Mouse (Mus musculus) neural tube, embryonic 13.5 days (tissue): Measurements from ENCODE around the gene Dzip1l. TPM values are rescaled to one million over a fixed set of nuclear protein-coding genes. Genes with fewer than 3 reads are reported as not detected.

Source experiments
- ATAC-seq: fragments of 200-750 bp; cut with Nextera tagmentation; 2 replicates; pipeline ENCODE4 v1.8.0; 2017; ENCODE audit warnings: low read depth, mild to moderate bottlenecking, moderate TSS enrichment, moderate library complexity
- H3K27ac ChIP-seq: fragments of 300-500 bp; sonication (generic); replicated peaks from 2 replicates; pipeline ENCODE4 v1.5.1; 2015; ENCODE audit warnings: moderate library complexity, mild to moderate bottlenecking, inconsistent platforms
- H3K27me3 ChIP-seq: fragments of 300-500 bp; sonication (generic); 2 replicates; pipeline ENCODE4 v1.6.1; 2015; ENCODE audit warnings: mild to moderate bottlenecking, inconsistent platforms
- H3K36me3 ChIP-seq: fragments of 300-500 bp; sonication (generic); 2 replicates; pipeline ENCODE4 v1.6.1; 2015; ENCODE audit warnings: mild to moderate bottlenecking, inconsistent platforms
- H3K4me1 ChIP-seq: fragments of 300-500 bp; sonication (generic); replicated peaks from 2 replicates; pipeline ENCODE4 v1.6.1; 2015; ENCODE audit warnings: inconsistent platforms
- H3K4me2 ChIP-seq: fragments of 300-500 bp; sonication (generic); 2 replicates; pipeline ENCODE4 v1.6.1; 2015; ENCODE audit warnings: inconsistent platforms, mild to moderate bottlenecking, moderate library complexity
- H3K4me3 ChIP-seq: fragments of 300-500 bp; sonication (generic); 2 replicates; pipeline ENCODE4 v1.5.1; 2015; ENCODE audit warnings: mild to moderate bottlenecking, inconsistent platforms
- H3K9ac ChIP-seq: fragments of 300-500 bp; sonication (generic); 2 replicates; pipeline ENCODE4 v1.6.1; 2015; ENCODE audit warnings: moderate library complexity, mild to moderate bottlenecking, inconsistent platforms
- H3K9me3 ChIP-seq: fragments of 300-500 bp; sonication (generic); 2 replicates; pipeline ENCODE4 v1.6.1; 2016; ENCODE audit warnings: inconsistent platforms
- WGBS: fragments of 180-500 bp; shearing (Covaris S2); methylation state at CpG from one replicate; pipeline ENCODE4 v1.1.7; 2015; 5-methylcytosine and 5-hydroxymethylcytosine counted together
- polyA plus RNA-seq: library from polyadenylated mRNA; unstranded; fragments of >200 nt; fragmentation: Nextera tagmentation; extraction: Ambion mirVana; gene quantifications from 2 replicates; pipeline ENCODE4 v1.2.1, GENCODE M21; 2015

Gene Dzip1l
- polyA plus RNA-seq, 1 experiment from 2014 or later, result 5.6 TPM

- H3K4me3 ChIP-seq, result no peak overlapping the region
- no peaks in the 10 kb centered on the region for H3K4me1 ChIP-seq
- H3K27ac ChIP-seq, result no peak overlapping the region
- H3K9ac ChIP-seq, result no peak overlapping the region
- no peaks in the 10 kb centered on the region for H3K9me3 ChIP-seq
- H3K4me2 ChIP-seq, result no peak overlapping the region
- no peaks in the 10 kb centered on the region for H3K36me3 ChIP-seq
- H3K27me3 ChIP-seq, result no peaks in the 10 kb centered on the region
- ATAC-seq, result no peak
- WGBS, result 87% methylated on average over 2 of the region's 2 CpGs
Observed at GRCm38 (mm10) chr9:99699752-99700389, 70.6 kb downstream of the Dzip1l start.

GRCm38 (mm10) chr9:99701187-99701586 is 71.9 kb downstream of the Dzip1l start:
- Histone ChIP-seq H3K4me3 (no peak overlapping the region), H3K27ac (no peak overlapping the region), H3K4me2 (no peak overlapping the region), H3K27me3 (no peaks in the 10 kb centered on the region), H3K36me3 (no peaks in the 10 kb centered on the region), H3K9me3 (no peaks in the 10 kb centered on the region), H3K4me1 (no peaks in the 10 kb centered on the region), H3K9ac (no peak overlapping the region)
- ATAC-seq, result no peak
- WGBS, result 87% methylated on average over 2 of the region's 2 CpGs

GRCm38 (mm10) chr9:99702215-99702614 is 72.9 kb downstream of the Dzip1l start:
- Histone ChIP-seq H3K4me3 (no peak overlapping the region), H3K9me3 (no peaks in the 10 kb centered on the region), H3K9ac (no peak overlapping the region), H3K27ac (no peak overlapping the region), H3K4me1 (no peaks in the 10 kb centered on the region), H3K36me3 (no peaks in the 10 kb centered on the region), H3K4me2 (no peak overlapping the region), H3K27me3 (no peaks in the 10 kb centered on the region)
- 92% methylated on average over 6 of the region's 6 CpGs for WGBS
- no peak for ATAC-seq

GRCm38 (mm10) chr9:99703711-99704110 is 74.4 kb downstream of the Dzip1l start:
- 86% methylated on average over 6 of the region's 6 CpGs for WGBS
- no peak for ATAC-seq
- Histone ChIP-seq H3K9ac (no peak overlapping the region), H3K4me3 (no peak overlapping the region), H3K4me2 (no peak overlapping the region), H3K27ac (no peak overlapping the region), H3K9me3 (no peaks in the 10 kb centered on the region), H3K36me3 (no peaks in the 10 kb centered on the region), H3K27me3 (no peaks in the 10 kb centered on the region), H3K4me1 (no peaks in the 10 kb centered on the region)

DNA sequence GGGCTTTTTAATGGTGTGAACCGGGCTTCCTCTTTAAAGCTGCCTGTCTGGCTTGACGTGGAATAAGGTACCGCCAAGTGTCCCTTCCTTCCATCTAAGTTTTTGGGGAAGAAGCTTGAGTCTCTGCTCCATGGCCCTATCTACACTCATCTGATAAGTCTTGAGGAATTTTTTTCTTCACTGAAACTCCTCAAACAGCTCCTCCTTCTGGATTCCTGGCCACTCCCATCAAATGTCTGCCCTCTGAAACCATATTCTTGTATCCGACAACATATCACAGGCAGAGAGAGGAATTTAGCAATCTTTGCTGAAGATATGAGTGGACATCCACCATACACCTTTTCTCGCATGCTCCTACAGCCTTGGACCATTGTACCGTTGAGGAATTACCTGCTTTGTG is 77.0 kb downstream of the Dzip1l start:
- Histone ChIP-seq H3K27ac (no peak overlapping the region), H3K9ac (no peak overlapping the region), H3K27me3 (no peaks in the 10 kb centered on the region), H3K4me1 (no peaks in the 10 kb centered on the region), H3K4me2 (no peak overlapping the region), H3K9me3 (no peaks in the 10 kb centered on the region), H3K36me3 (no peaks in the 10 kb centered on the region), H3K4me3 (no peak overlapping the region)
- no peak for ATAC-seq
- 95% methylated on average over 6 of the region's 6 CpGs for WGBS

GRCm38 (mm10) chr9:99707425-99708126 is 78.3 kb downstream of the Dzip1l start:
- no peak overlapping the region for H3K27ac ChIP-seq
- no peaks in the 10 kb centered on the region for H3K27me3 ChIP-seq
- no peaks in the 10 kb centered on the region for H3K9me3 ChIP-seq
- 65% methylated on average over 11 of the region's 11 CpGs for WGBS
- no peak overlapping the region for H3K4me3 ChIP-seq
- no peak for ATAC-seq
- H3K4me2 ChIP-seq, result no peak overlapping the region
- no peak overlapping the region for H3K9ac ChIP-seq
- no peaks in the 10 kb centered on the region for H3K36me3 ChIP-seq
- no peaks in the 10 kb centered on the region for H3K4me1 ChIP-seq

GRCm38 (mm10) chr9:99709588-99710248 is 80.4 kb downstream of the Dzip1l start:
- 94% methylated on average over 22 of the region's 22 CpGs for WGBS
- Histone ChIP-seq H3K9ac (no peak overlapping the region), H3K27ac (no peak overlapping the region), H3K27me3 (no peaks in the 10 kb centered on the region), H3K36me3 (no peaks in the 10 kb centered on the region), H3K4me1 (no peaks in the 10 kb centered on the region), H3K4me3 (no peak overlapping the region), H3K4me2 (no peak overlapping the region), H3K9me3 (no peaks in the 10 kb centered on the region)
- no peak for ATAC-seq

GRCm38 (mm10) chr9:99710297-99710696 is 81.0 kb downstream of the Dzip1l start:
- Histone ChIP-seq H3K9ac (no peak overlapping the region), H3K4me3 (no peak overlapping the region), H3K4me2 (no peak overlapping the region), H3K4me1 (no peaks in the 10 kb centered on the region), H3K36me3 (no peaks in the 10 kb centered on the region), H3K27ac (no peak overlapping the region), H3K9me3 (no peaks in the 10 kb centered on the region), H3K27me3 (no peaks in the 10 kb centered on the region)
- no peak for ATAC-seq
- 82% methylated on average over 4 of the region's 4 CpGs for WGBS

DNA sequence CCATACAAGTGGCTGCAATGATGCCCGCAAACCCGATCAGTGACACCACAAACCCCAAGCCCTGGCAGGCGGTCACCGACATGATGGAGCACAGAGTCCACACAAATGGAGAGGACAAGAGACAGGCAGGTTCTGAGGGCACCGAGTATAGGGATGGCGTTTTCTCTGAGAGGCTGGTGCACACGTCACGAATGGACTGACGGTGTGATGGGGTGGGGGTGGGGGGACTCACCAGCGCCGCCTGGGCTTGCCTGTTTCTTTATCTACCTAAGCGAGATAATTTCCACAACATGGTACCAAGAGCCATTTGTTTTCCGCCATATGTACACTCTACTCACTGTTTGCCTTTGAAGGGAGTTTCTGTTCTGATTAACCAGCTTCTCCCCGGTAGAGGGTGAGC is 87.8 kb downstream of the Dzip1l start, which contains the start of gene Cldn18:
Cldn18 (minus strand) TSS at position 134 of the 400 bp plus-strand sequence.
- Histone ChIP-seq H3K4me2 (no peak within 1 kb of the TSS), H3K27me3 (no peaks in the 10 kb centered on the region), H3K4me3 (no peak within 1 kb of the TSS), H3K4me1 (no peaks in the 10 kb centered on the region), H3K36me3 (no peaks in the 10 kb centered on the region), H3K9me3 (no peaks in the 10 kb centered on the region), H3K27ac (no peak within 1 kb of the TSS), H3K9ac (no peak within 1 kb of the TSS)
- WGBS, result 93% methylated on average over 14 of the region's 14 CpGs
- ATAC-seq, result no peak

Other genes with a start within 250 kb of the Dzip1l start
- gene Mras, start 192.1 kb upstream of the Dzip1l start, polyA plus RNA-seq, result 49.0 and 51.1 TPM in 2 replicates
- not detected in 2 replicates for gene Nme9, start 178.0 kb upstream of the Dzip1l start, polyA plus RNA-seq
- 60.1 and 63.7 TPM in 2 replicates for gene Armc8, start 60.6 kb upstream of the Dzip1l start, polyA plus RNA-seq
- gene Dbr1, start 53.7 kb upstream of the Dzip1l start, polyA plus RNA-seq, result 23.0 and 25.0 TPM in 2 replicates
- gene A4gnt, start 17.0 kb upstream of the Dzip1l start, polyA plus RNA-seq, result not detected in 2 replicates
- 0.84 and 1.9 TPM in 2 replicates for gene Cldn18, start 87.8 kb downstream of the Dzip1l start, polyA plus RNA-seq
- 10.2 and 11.3 TPM in 2 replicates for gene Sox14, start 246.7 kb downstream of the Dzip1l start, polyA plus RNA-seq